Comparison of ENCODE assay signal across 32 mouse cellular contexts in genomic region chr6:136936361-136936760, GRCm38 (mm10). TPM values are rescaled to one million over a fixed set of nuclear protein-coding genes. Genes with fewer than 3 reads are reported as not detected.
"Had no signal": no experiment of that assay in that cellular context is flagged by ENCODE, and none has a peak within 500 bp of the region (broad histone marks: within the 10 kb centered on the region; RNA-seq: fewer than 3 reads in every experiment).

No protein-coding gene starts in this region.

- H3K27me3 ChIP-seq: heart, embryonic 13.5 days; heart, embryonic 15.5 days; hindbrain, embryonic 13.5 days; kidney, embryonic 15.5 days; limb, embryonic 13.5 days; limb, embryonic 15.5 days; liver, embryonic 12.5 days had no signal

- H3K4me3 ChIP-seq: heart, embryonic 13.5 days; heart, embryonic 15.5 days; hindbrain, embryonic 13.5 days; kidney, embryonic 15.5 days; limb, embryonic 13.5 days; limb, embryonic 15.5 days; liver, embryonic 12.5 days had no signal

- H3K36me3 ChIP-seq: heart, embryonic 15.5 days; hindbrain, embryonic 13.5 days; kidney, embryonic 15.5 days; limb, embryonic 13.5 days; limb, embryonic 15.5 days; liver, embryonic 12.5 days had no signal

- H3K9me3 ChIP-seq: heart, embryonic 13.5 days; heart, embryonic 15.5 days; hindbrain, embryonic 13.5 days; kidney, embryonic 15.5 days; limb, embryonic 13.5 days; limb, embryonic 15.5 days; liver, embryonic 12.5 days had no signal

- ATAC-seq: forebrain, postnatal 0 days; hindbrain, embryonic 16.5 days; intestine, embryonic 16.5 days; liver, embryonic 12.5 days had no signal

- DNase-seq: forebrain, postnatal 0 days; gastrocnemius, postnatal 14 days; gastrocnemius, postnatal 36 days; heart, postnatal 14 days; heart, postnatal 36 days; kidney, adult 11 months; kidney, adult 2 months; kidney, adult 9 months; kidney, postnatal 14 days; kidney, postnatal 36 days; layer of hippocampus, adult 9-11 months; layer of hippocampus, postnatal 36 days; left cerebral cortex, postnatal 4 days had no signal

RNA-seq across cellular contexts. Expression of gene Pde6h, which starts 12.7 kb away (rescaled TPM):
- total RNA-seq: gastrocnemius, adult 18-20 months; gastrocnemius, adult 8-10 months; gastrocnemius, postnatal 14 days; gastrocnemius, postnatal 36 days; heart, adult 18-20 months; heart, postnatal 36 days; hematopoietic stem cell, adult 5-6 weeks had no signal
- polyA plus RNA-seq: heart, embryonic 13.5 days; hindbrain, embryonic 11.5 days; hindbrain, embryonic 13.5 days; intestine, embryonic 14.5 days; limb, embryonic 11.5 days; liver, embryonic 12.5 days had no signal

RNA-seq across cellular contexts. Expression of gene Erp27, which starts 14.4 kb away (rescaled TPM):
- total RNA-seq: gastrocnemius, adult 18-20 months; gastrocnemius, adult 8-10 months; gastrocnemius, postnatal 14 days; gastrocnemius, postnatal 36 days; heart, adult 18-20 months; heart, postnatal 36 days; hematopoietic stem cell, adult 5-6 weeks; left cerebral cortex, adult 18-20 months; left cerebral cortex, adult 8-10 months; left cerebral cortex, postnatal 25 days had no signal
- polyA plus RNA-seq: hindbrain, embryonic 13.5 days; kidney, adult 2 months had no signal
